Mouse (Mus musculus) stomach, embryonic 16.5 days (tissue): Measurements from ENCODE around the gene Iqsec1. TPM values are rescaled to one million over a fixed set of nuclear protein-coding genes. Genes with fewer than 3 reads are reported as not detected.

Source experiments
- ATAC-seq: fragments of 200-750 bp; cut with Nextera tagmentation; 2 replicates; pipeline ENCODE4 v1.8.0; 2017; ENCODE audit warnings: moderate number of reproducible peaks, moderate TSS enrichment; ENCODE audit not compliant: insufficient read depth, low FRiP score
- H3K27ac ChIP-seq: fragments of 300-500 bp; sonication (generic); 2 replicates; pipeline ENCODE4 v1.5.1; 2014; ENCODE audit warnings: low read length
- H3K27me3 ChIP-seq: fragments of 300-500 bp; sonication (generic); 2 replicates; pipeline ENCODE4 v1.6.1; 2014; ENCODE audit warnings: low read length, control low read depth, mixed read lengths; ENCODE audit not compliant: control insufficient read depth, insufficient read depth
- H3K36me3 ChIP-seq: fragments of 300-500 bp; sonication (generic); 2 replicates; pipeline ENCODE4 v1.6.1; 2014; ENCODE audit warnings: low read length; ENCODE audit not compliant: control insufficient read depth, insufficient read depth
- H3K4me1 ChIP-seq: fragments of 300-500 bp; sonication (generic); 2 replicates; pipeline ENCODE4 v1.6.1; 2014; ENCODE audit warnings: low read length, control low read depth, mixed read lengths; ENCODE audit not compliant: control insufficient read depth, insufficient read depth
- H3K4me2 ChIP-seq: fragments of 300-500 bp; sonication (generic); 2 replicates; pipeline ENCODE4 v1.6.1; 2014; ENCODE audit warnings: low read depth, low read length, mixed read lengths
- H3K4me3 ChIP-seq: fragments of 300-500 bp; sonication (generic); replicated peaks from 2 replicates; pipeline ENCODE4 v1.5.1; 2014; ENCODE audit warnings: mild to moderate bottlenecking, low read length
- H3K9ac ChIP-seq: fragments of 300-500 bp; sonication (generic); 2 replicates; pipeline ENCODE4 v1.6.1; 2014; ENCODE audit warnings: low read length
- H3K9me3 ChIP-seq: fragments of 300-500 bp; sonication (generic); replicated peaks from 2 replicates; pipeline ENCODE4 v1.6.1; 2016; ENCODE audit warnings: low read length, control low read depth; ENCODE audit not compliant: control insufficient read depth
- WGBS: fragments of 180-500 bp; shearing (Covaris S2); extraction: QIAGEN DNeasy Blood & Tissue Kit; methylation state at CpG from one replicate; pipeline ENCODE4 v1.1.7; 2014; 5-methylcytosine and 5-hydroxymethylcytosine counted together
- polyA plus RNA-seq: library from polyadenylated mRNA; unstranded; fragments of >200 nt; fragmentation: Nextera tagmentation; extraction: Ambion mirVana; gene quantifications from 2 replicates; pipeline ENCODE4 v1.2.1, GENCODE M21; 2015

The Iqsec1 gene
- polyA plus RNA-seq, 1 experiment from 2014 or later = 8.3 TPM

DNA sequence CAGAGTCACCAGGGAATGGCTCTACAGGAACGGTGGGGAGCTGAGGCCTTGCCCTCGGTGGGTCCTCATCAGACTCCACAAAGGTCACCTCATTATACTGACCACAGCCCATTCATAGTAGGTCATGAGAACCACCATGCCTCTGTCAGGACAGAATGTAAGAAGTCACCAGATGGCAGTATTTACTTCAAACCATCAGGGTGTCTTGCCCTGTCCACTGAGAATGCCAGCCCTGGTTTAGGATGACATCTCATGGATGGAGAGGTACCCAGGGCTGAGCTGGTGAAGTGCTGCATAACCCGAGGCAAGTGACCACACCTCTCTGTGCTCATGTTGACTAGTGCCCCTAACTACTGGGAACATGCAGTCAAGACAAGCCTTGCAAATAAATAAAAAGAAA is 282.7 kb downstream of the Iqsec1 start:
- H3K4me1 ChIP-seq = peaks cover 64% of the 10 kb centered on the region
- no peak overlapping the region for H3K4me3 ChIP-seq
- no peak overlapping the region for H3K4me2 ChIP-seq
- no peaks in the 10 kb centered on the region for H3K9me3 ChIP-seq
- ATAC-seq = no peak
- H3K27ac ChIP-seq = no peak overlapping the region
- WGBS = 80% methylated on average over 3 of the region's 3 CpGs
- H3K27me3 ChIP-seq = no peaks in the 10 kb centered on the region
- no peaks in the 10 kb centered on the region for H3K36me3 ChIP-seq
- H3K9ac ChIP-seq = no peak overlapping the region

GRCm38 (mm10) chr6:90704705-90705344 is 283.7 kb downstream of the Iqsec1 start:
- ATAC-seq = no peak
- Histone ChIP-seq H3K4me1 (peaks cover 62% of the 10 kb centered on the region), H3K27ac (no peak overlapping the region), H3K36me3 (no peaks in the 10 kb centered on the region), H3K27me3 (no peaks in the 10 kb centered on the region), H3K4me2 (no peak overlapping the region), H3K4me3 (no peak overlapping the region), H3K9me3 (no peaks in the 10 kb centered on the region), H3K9ac (no peak overlapping the region)
- WGBS = 56% methylated on average over 2 of the region's 2 CpGs

- Histone ChIP-seq H3K36me3 (no peaks in the 10 kb centered on the region), H3K4me2 (no peak overlapping the region), H3K9me3 (no peaks in the 10 kb centered on the region), H3K4me3 (no peak overlapping the region), H3K27ac (peak overlapping the region; percentile 64; the same call in 1 of the 2 replicates), H3K4me1 (peaks cover 56% of the 10 kb centered on the region), H3K27me3 (no peaks in the 10 kb centered on the region), H3K9ac (no peak overlapping the region)
- 50% methylated on average over 2 of the region's 2 CpGs for WGBS
- ATAC-seq = no peak
Observed at GRCm38 (mm10) chr6:90703782-90704181, 284.7 kb downstream of the Iqsec1 start.

DNA sequence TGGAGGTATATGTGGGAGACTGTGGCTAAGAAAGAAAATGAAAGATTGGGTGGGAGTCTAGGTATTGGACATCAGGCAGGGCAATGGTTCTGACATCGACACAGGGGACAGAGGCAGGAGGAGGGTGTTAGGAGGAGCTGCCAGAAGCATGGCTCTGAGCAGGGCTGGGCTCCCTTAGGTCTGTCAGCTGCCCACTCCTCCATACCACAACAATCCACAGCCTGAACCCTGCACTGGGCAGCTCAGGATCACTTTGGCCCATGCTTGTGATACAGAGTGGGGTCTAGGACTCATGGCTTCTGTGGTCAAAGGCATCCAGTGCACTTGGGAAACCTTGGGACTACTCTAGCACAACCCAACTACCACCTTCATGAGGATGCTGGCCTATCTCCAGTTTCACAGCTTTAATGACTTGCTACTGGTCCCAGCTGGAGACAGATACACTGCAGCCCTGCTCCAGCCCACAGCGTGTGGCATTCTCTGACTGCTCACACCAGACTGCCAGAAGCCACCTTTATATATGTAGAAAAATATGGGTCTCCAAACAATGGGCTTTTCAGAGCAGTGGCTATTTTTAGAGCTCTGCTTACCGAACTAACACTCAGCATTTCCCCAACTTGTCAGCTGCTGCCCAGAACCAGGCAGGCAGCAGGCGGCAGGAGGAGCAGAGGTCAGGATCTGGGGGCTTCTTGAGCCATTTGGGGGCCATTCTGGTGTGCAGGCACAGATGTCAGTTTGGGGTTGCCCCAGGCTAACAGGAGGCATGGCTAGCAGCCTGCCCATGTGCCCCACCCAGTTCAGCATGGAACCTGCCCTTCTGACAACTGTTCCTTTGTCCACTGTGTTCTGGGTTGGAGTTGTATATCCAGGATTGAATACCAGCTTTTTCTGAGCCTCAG is 285.4 kb downstream of the Iqsec1 start:
- peaks cover 56% of the 10 kb centered on the region for H3K4me1 ChIP-seq
- WGBS = 32% methylated on average over 4 of the region's 4 CpGs
- 0 out of 2 replicates have a peak, but pooled peaks have one; percentile 24 for ATAC-seq

GRCm38 (mm10) chr6:90702197-90702596 is 286.3 kb downstream of the Iqsec1 start:
- H3K27ac ChIP-seq = no peak overlapping the region
- H3K4me1 ChIP-seq = peaks cover 47% of the 10 kb centered on the region
- no peak overlapping the region for H3K4me3 ChIP-seq
- no peaks in the 10 kb centered on the region for H3K9me3 ChIP-seq
- no peak overlapping the region for H3K9ac ChIP-seq
- no peaks in the 10 kb centered on the region for H3K27me3 ChIP-seq
- no peak for ATAC-seq
- H3K36me3 ChIP-seq = no peaks in the 10 kb centered on the region
- H3K4me2 ChIP-seq = no peak overlapping the region

More for the DNA sequence above, 285.4 kb downstream of the Iqsec1 start:
- no peaks in the 10 kb centered on the region for H3K27me3 ChIP-seq
- no peak overlapping the region for H3K4me3 ChIP-seq
- no peaks in the 10 kb centered on the region for H3K36me3 ChIP-seq
- H3K4me2 ChIP-seq = no peak overlapping the region
- peak overlapping the region; percentile 64 for H3K27ac ChIP-seq
- H3K9me3 ChIP-seq = no peaks in the 10 kb centered on the region
- H3K9ac ChIP-seq = no peak overlapping the region

GRCm38 (mm10) chr6:90701391-90701790 is 287.1 kb downstream of the Iqsec1 start:
- Histone ChIP-seq H3K36me3 (no peaks in the 10 kb centered on the region), H3K4me3 (no peak overlapping the region), H3K27me3 (no peaks in the 10 kb centered on the region), H3K9me3 (no peaks in the 10 kb centered on the region), H3K4me1 (peaks cover 39% of the 10 kb centered on the region), H3K9ac (no peak overlapping the region), H3K4me2 (no peak overlapping the region), H3K27ac (no peak overlapping the region)
- 78% methylated on average over 2 of the region's 2 CpGs for WGBS
- no peak for ATAC-seq

GRCm38 (mm10) chr6:90700737-90701136 is 287.7 kb downstream of the Iqsec1 start:
- Histone ChIP-seq H3K4me3 (no peak overlapping the region), H3K4me2 (no peak overlapping the region), H3K4me1 (peaks cover 38% of the 10 kb centered on the region), H3K36me3 (no peaks in the 10 kb centered on the region), H3K9ac (no peak overlapping the region), H3K27ac (no peak overlapping the region), H3K27me3 (no peaks in the 10 kb centered on the region), H3K9me3 (no peaks in the 10 kb centered on the region)
- WGBS = 94% methylated on average over 2 of the region's 2 CpGs
- ATAC-seq = no peak

- H3K27me3 ChIP-seq = no peaks in the 10 kb centered on the region
- ATAC-seq = no peak
- H3K27ac ChIP-seq = no peak overlapping the region
- H3K4me1 ChIP-seq = peaks cover 37% of the 10 kb centered on the region
- no peak overlapping the region for H3K4me2 ChIP-seq
- no peak overlapping the region for H3K4me3 ChIP-seq
- 69% methylated on average over 1 of the region's 1 CpGs for WGBS
- H3K9me3 ChIP-seq = no peaks in the 10 kb centered on the region
- no peaks in the 10 kb centered on the region for H3K36me3 ChIP-seq
- no peak overlapping the region for H3K9ac ChIP-seq
Observed at GRCm38 (mm10) chr6:90700068-90700467, 288.4 kb downstream of the Iqsec1 start.

DNA sequence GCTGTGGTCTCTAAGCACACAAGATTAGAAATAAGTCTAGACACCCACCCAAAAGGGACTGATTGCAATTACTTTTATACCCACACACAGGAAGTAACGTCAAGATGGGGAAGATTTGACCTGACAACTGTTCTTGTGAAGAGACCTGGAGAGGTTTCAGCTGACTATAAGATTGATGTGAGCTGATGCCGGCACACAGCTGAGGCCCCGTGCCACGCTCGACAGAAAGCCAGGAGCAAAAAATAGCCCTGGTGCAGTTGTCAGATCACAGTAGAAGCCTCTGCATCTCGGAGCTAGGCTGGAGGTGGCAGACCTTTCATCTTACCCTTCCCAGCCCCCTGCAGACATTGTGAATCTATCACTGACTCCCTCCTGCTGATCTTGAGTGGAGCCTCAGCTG is 289.6 kb downstream of the Iqsec1 start:
- H3K9me3 ChIP-seq = no peaks in the 10 kb centered on the region
- no peak overlapping the region for H3K27ac ChIP-seq
- H3K4me2 ChIP-seq = no peak overlapping the region
- no peaks in the 10 kb centered on the region for H3K36me3 ChIP-seq
- no peak overlapping the region for H3K9ac ChIP-seq
- ATAC-seq = no peak
- H3K4me3 ChIP-seq = no peak overlapping the region
- H3K4me1 ChIP-seq = peaks cover 32% of the 10 kb centered on the region
- no peaks in the 10 kb centered on the region for H3K27me3 ChIP-seq
- WGBS = 42% methylated on average over 6 of the region's 6 CpGs
